Mouse (Mus musculus) hindbrain, embryonic 11.5 days (tissue): ENCODE data around the gene Zfhx3. TPM values are rescaled to one million over a fixed set of nuclear protein-coding genes. Genes with fewer than 3 reads are reported as not detected.
A peak's percentile ranks its signal among the peaks of the same experiment; 100 is the strongest.

Experiments
- ATAC-seq: fragments of 200-750 bp; cut with Nextera tagmentation; 2 replicates; pipeline ENCODE4 v1.8.0; 2017; ENCODE audit warnings: mild to moderate bottlenecking, moderate TSS enrichment, moderate library complexity; ENCODE audit not compliant: low FRiP score
- DNase-seq: peaks from one replicate; pipeline ENCODE4 v3.0.0-alpha.2; 2015; ENCODE audit warnings: low spot score
- H3K27ac ChIP-seq: fragments of 300-500 bp; sonication (generic); 2 replicates; pipeline ENCODE4 v1.5.1; 2014; ENCODE audit warnings: mild to moderate bottlenecking, low read depth, low read length
- H3K27me3 ChIP-seq: fragments of 300-500 bp; sonication (generic); 2 replicates; pipeline ENCODE4 v1.6.1; 2014; ENCODE audit warnings: mild to moderate bottlenecking, low read length, moderate library complexity, mixed read lengths; ENCODE audit not compliant: control insufficient read depth, insufficient read depth
- H3K36me3 ChIP-seq: fragments of 300-500 bp; sonication (generic); 2 replicates; pipeline ENCODE4 v1.6.1; 2014; ENCODE audit warnings: mild to moderate bottlenecking, low read length, moderate library complexity, mixed read lengths; ENCODE audit not compliant: control insufficient read depth, insufficient read depth
- H3K4me1 ChIP-seq: fragments of 300-500 bp; sonication (generic); replicated peaks from 2 replicates; pipeline ENCODE4 v1.6.1; 2014; ENCODE audit warnings: low read length, mixed read lengths; ENCODE audit not compliant: control insufficient read depth, insufficient read depth
- H3K4me2 ChIP-seq: fragments of 300-500 bp; sonication (generic); replicated peaks from 2 replicates; pipeline ENCODE4 v1.6.1; 2014; ENCODE audit warnings: mild to moderate bottlenecking, low read depth, low read length
- H3K4me3 ChIP-seq: fragments of 300-500 bp; sonication (generic); 2 replicates; pipeline ENCODE4 v1.5.1; 2014; ENCODE audit warnings: low read depth, low read length
- H3K9ac ChIP-seq: fragments of 300-500 bp; sonication (generic); 2 replicates; pipeline ENCODE4 v1.6.1; 2014; ENCODE audit warnings: low read depth, low read length
- H3K9me3 ChIP-seq: fragments of 300-500 bp; sonication (generic); 2 replicates; pipeline ENCODE4 v1.6.1; 2016; ENCODE audit warnings: low read length; ENCODE audit not compliant: control insufficient read depth
- WGBS: fragments of 180-500 bp; shearing (Covaris S2); extraction: QIAGEN DNeasy Blood & Tissue Kit; methylation state at CpG from one replicate; pipeline ENCODE4 v1.1.7; 2014; 5-methylcytosine and 5-hydroxymethylcytosine counted together
- polyA plus RNA-seq: library from polyadenylated mRNA; unstranded; fragments of >200 nt; fragmentation: Nextera tagmentation; extraction: Ambion mirVana; gene quantifications from 2 replicates; pipeline ENCODE4 v1.2.1, GENCODE M21; 2014

Gene Zfhx3
- polyA plus RNA-seq, 1 experiment from 2014 or later: 47.1 TPM

DNA sequence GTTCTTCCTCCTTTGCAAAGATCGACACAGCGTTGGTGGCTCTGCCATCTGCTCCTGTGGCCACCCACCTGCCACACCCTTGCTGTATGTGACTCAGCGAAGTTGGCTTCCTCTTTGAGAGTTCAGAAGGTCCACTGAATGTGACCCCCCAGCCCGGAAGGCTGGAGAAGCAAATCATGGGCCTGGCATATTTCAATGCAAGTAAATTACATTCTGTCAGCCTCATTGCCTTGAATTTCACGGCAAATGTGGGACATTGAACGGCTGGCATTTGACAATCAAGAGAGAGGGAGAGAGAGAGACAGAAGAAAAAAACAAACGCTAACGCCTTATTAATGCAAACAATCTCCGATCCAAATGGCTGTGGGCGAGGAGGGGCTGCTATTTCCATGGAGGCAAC is 38.2 kb downstream of the Zfhx3 start:
- H3K9me3 ChIP-seq: no peaks in the 10 kb centered on the region
- no peak overlapping the region for H3K27ac ChIP-seq
- H3K4me2 ChIP-seq: no peak overlapping the region
- no peak overlapping the region for H3K9ac ChIP-seq
- H3K36me3 ChIP-seq: no peaks in the 10 kb centered on the region
- no peak overlapping the region for H3K4me3 ChIP-seq
- DNase-seq: peak; percentile 46
- no peaks in the 10 kb centered on the region for H3K4me1 ChIP-seq
- WGBS: 40% methylated on average over 10 of the region's 10 CpGs
- ATAC-seq: no peak; the same call in 1 of the 2 replicates
- 0 out of 2 replicates have a peak, but pooled peaks cover 2% of the 10 kb centered on the region for H3K27me3 ChIP-seq

DNA sequence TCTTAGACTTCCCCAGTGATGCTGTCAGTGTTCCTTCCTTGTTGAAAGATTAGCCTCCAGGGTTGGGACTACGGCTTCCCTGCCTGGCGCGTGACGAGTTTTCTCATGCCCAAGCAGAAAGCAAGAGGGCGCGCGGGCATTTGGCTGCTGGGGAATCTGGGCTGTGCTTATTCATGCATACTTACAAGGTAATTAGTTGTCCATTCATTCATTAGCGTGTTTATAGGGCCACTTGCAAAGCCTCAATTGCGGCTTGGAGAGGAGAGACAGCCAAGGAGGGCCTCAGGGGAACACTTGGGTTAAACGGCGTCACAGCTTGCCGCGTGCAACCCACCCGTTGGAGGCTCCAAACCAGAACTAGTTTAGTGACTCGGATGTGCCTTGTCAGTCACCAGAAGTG is 44.2 kb downstream of the Zfhx3 start:
- Histone ChIP-seq H3K9me3 (no peaks in the 10 kb centered on the region), H3K9ac (no peak overlapping the region), H3K27ac (no peak overlapping the region), H3K4me3 (no peak overlapping the region), H3K27me3 (no peaks in the 10 kb centered on the region), H3K4me1 (no peaks in the 10 kb centered on the region), H3K4me2 (no peak overlapping the region), H3K36me3 (no peaks in the 10 kb centered on the region)
- 55% methylated on average over 15 of the region's 15 CpGs for WGBS
- DNase-seq (peak; percentile 17), ATAC-seq (no peak)

DNA sequence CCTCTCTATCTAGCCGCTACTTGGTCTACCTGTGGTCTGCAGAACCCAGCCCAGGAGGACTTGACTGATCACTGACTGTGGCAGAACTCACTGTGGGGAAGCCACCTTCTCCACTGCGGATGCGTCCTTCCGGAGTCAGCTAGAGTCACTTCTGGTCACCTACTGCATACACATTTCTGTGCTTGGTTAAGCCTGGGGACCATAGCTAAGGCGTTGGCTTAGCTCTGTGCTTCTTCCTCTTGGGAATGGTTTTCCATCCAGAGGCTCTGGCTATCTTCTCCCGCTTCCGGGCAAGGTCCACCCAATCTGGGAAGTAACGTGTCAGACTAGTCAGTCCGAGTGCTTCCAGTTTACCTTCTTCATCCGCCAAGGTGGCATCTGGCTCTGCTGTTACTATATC is 56.4 kb downstream of the Zfhx3 start:
- ATAC-seq (no peak), DNase-seq (no peak)
- Histone ChIP-seq H3K9ac (no peak overlapping the region), H3K4me2 (no peak overlapping the region), H3K27me3 (no peaks in the 10 kb centered on the region), H3K36me3 (no peaks in the 10 kb centered on the region), H3K4me1 (no peaks in the 10 kb centered on the region), H3K4me3 (no peak overlapping the region), H3K9me3 (no peaks in the 10 kb centered on the region), H3K27ac (no peak overlapping the region)
- 94% methylated on average over 10 of the region's 10 CpGs for WGBS

DNA sequence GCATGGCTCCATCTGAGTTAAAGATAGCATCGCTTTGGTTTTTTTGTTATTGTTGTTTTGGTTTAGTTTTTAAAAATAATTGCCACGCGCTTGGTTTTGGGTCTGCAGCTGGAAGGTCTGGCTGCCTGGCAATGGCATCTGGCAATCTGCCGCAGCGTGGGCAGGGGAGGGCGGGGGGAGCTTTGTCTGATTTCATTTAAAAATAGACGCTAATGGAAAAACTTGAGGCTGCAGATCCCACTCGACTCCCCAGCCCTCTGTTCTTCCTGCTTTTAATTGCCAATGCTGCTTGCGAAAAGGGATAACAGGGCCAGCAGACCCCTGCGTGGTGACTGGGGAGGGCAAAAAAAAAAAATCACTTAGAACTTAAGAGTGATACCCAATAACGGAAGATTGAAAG is 69.1 kb downstream of the Zfhx3 start:
- Histone ChIP-seq H3K4me3 (no peak overlapping the region), H3K4me1 (no peaks in the 10 kb centered on the region), H3K4me2 (no peak overlapping the region), H3K9ac (no peak overlapping the region), H3K27me3 (no peaks in the 10 kb centered on the region), H3K36me3 (no peaks in the 10 kb centered on the region), H3K9me3 (no peaks in the 10 kb centered on the region), H3K27ac (no peak overlapping the region)
- DNase-seq (no peak), ATAC-seq (no peak)
- WGBS: 87% methylated on average over 11 of the region's 11 CpGs

DNA sequence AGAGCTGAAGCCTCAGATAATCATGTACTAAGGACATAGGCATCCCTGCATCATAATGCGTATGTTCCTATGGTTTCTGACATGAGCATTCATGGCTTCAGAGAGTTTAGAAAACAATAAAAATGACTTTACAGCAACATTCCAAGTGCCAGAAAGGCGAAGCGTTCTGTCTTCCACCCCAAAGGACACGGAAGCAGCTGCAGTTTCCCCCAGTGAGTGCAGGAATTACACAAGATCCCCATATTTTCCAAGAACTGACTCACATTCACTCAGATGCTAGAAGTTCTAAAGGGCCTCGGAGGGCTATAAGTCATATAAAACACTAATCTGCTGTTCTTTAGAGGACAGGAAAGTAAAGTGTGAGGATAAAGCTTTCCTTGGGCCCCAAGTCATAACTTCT is 75.3 kb downstream of the Zfhx3 start:
- Histone ChIP-seq H3K9ac (no peak overlapping the region), H3K27me3 (no peaks in the 10 kb centered on the region), H3K4me2 (no peak overlapping the region), H3K4me1 (no peaks in the 10 kb centered on the region), H3K9me3 (no peaks in the 10 kb centered on the region), H3K27ac (no peak overlapping the region), H3K36me3 (no peaks in the 10 kb centered on the region), H3K4me3 (no peak overlapping the region)
- 87% methylated on average over 5 of the region's 5 CpGs for WGBS
- ATAC-seq (no peak), DNase-seq (no peak)

DNA sequence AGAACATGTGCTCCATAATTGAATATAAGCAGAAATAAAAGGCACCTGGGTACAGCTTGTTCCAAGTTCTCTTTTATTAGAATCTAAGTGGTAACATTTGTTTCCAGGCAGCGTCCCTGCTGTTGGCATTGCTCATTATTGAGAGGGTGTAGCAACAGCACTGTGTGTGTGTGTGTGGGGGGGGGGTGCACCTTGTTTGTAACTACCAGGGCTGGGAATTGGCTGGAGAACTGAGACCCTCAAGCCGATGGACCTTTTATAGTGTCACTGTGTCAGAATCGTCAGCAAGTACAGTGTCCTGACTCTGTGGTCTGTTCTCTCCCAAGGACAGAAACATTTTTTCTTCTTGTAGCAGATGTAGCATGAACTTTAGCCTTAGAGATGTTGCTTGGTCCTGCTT is 77.2 kb downstream of the Zfhx3 start:
- H3K4me2 ChIP-seq: no peak overlapping the region
- 79% methylated on average over 3 of the region's 3 CpGs for WGBS

DNA sequence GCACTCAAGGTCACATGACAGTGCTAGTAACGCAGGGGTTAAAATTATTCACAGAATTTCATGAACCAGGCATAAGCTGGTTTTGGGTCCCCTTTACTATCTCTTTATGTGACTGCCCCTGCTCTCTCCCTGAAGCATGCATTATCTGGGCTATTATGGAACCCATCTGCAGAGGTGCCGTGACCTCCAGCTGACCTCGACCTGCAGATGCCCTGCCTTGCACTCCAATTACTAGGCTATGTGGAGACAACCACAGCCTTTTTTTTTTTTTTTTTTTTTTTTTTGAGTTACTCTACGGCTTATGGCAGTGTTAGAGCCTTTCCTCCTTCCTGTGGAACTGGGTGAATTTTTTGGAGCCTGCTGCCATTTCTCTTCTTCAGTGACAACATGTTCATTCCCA is 80.0 kb downstream of the Zfhx3 start:
- ATAC-seq: no peak
- no peaks in the 10 kb centered on the region for H3K36me3 ChIP-seq
- H3K9ac ChIP-seq: no peak overlapping the region
- H3K9me3 ChIP-seq: no peaks in the 10 kb centered on the region
- DNase-seq: peak; percentile 32
- no peak overlapping the region for H3K4me2 ChIP-seq
- no peaks in the 10 kb centered on the region for H3K27me3 ChIP-seq
- WGBS: 48% methylated on average over 4 of the region's 4 CpGs
- no peaks in the 10 kb centered on the region for H3K4me1 ChIP-seq
- no peak overlapping the region for H3K4me3 ChIP-seq
- no peak overlapping the region for H3K27ac ChIP-seq

More for the DNA sequence above, 77.2 kb downstream of the Zfhx3 start:
- no peaks in the 10 kb centered on the region for H3K36me3 ChIP-seq
- no peak overlapping the region for H3K4me3 ChIP-seq
- H3K9ac ChIP-seq: no peak overlapping the region
- H3K27ac ChIP-seq: no peak overlapping the region
- no peaks in the 10 kb centered on the region for H3K4me1 ChIP-seq
- H3K9me3 ChIP-seq: no peaks in the 10 kb centered on the region
- H3K27me3 ChIP-seq: no peaks in the 10 kb centered on the region
- DNase-seq (no peak), ATAC-seq (no peak)

DNA sequence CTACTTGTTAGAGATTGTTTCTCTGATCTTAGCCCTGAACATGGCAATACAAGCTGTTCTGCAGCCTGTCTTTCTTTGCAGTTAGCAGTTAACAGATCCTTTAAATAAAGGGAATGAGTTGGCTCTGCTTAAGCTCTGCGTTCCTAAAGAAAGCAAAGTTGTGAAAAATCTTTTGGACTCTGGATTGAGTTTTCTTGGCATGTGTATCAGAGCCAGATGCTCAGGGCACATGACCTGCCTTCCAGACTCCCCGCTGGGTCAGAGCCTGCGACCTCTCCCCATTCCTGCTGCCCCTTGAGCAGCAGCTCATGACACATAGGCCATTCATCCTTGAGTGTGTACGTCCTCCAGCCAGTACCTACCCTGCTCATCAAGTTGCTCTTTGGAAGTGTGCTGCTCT is 81.9 kb downstream of the Zfhx3 start:
- Histone ChIP-seq H3K4me1 (no peaks in the 10 kb centered on the region), H3K9ac (no peak overlapping the region), H3K4me2 (no peak overlapping the region), H3K9me3 (no peaks in the 10 kb centered on the region), H3K27ac (no peak overlapping the region), H3K36me3 (no peaks in the 10 kb centered on the region), H3K27me3 (no peaks in the 10 kb centered on the region), H3K4me3 (no peak overlapping the region)
- ATAC-seq: no peak
- 45% methylated on average over 4 of the region's 4 CpGs for WGBS
- no peak for DNase-seq

DNA sequence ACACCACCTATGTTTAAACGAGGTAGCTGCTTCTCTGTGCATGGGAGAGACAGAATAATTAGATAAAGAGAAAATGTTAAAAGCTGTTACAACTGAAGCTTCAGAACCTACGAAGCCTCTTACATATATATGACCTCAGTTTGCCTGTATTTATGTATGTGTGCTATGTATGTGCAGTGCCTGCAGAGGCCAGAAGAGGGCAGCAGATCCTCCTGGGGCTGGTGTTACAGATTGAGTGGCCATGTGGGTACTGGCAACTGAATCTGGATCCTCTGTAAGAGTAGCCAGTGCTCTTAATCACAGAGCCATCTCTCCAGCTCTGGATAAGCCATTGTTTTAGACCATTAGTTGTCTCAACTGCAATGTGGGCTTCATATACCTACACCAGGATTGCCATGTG is 82.8 kb downstream of the Zfhx3 start:
- no peak overlapping the region for H3K27ac ChIP-seq
- no peak for ATAC-seq
- DNase-seq: no peak
- H3K4me1 ChIP-seq: no peaks in the 10 kb centered on the region
- H3K9me3 ChIP-seq: no peaks in the 10 kb centered on the region
- no peaks in the 10 kb centered on the region for H3K27me3 ChIP-seq
- WGBS: 90% methylated on average over 2 of the region's 2 CpGs
- no peak overlapping the region for H3K4me2 ChIP-seq
- no peak overlapping the region for H3K4me3 ChIP-seq
- H3K36me3 ChIP-seq: no peaks in the 10 kb centered on the region
- no peak overlapping the region for H3K9ac ChIP-seq
